Mouse (Mus musculus): Measurements from ENCODE around the gene Ddx31. TPM values are rescaled to one million over a fixed set of nuclear protein-coding genes. Genes with fewer than 3 reads are reported as not detected.

Gene Ddx31
- polyA plus RNA-seq, 1 experiment from 2014 or later: 4.2 TPM

DNA sequence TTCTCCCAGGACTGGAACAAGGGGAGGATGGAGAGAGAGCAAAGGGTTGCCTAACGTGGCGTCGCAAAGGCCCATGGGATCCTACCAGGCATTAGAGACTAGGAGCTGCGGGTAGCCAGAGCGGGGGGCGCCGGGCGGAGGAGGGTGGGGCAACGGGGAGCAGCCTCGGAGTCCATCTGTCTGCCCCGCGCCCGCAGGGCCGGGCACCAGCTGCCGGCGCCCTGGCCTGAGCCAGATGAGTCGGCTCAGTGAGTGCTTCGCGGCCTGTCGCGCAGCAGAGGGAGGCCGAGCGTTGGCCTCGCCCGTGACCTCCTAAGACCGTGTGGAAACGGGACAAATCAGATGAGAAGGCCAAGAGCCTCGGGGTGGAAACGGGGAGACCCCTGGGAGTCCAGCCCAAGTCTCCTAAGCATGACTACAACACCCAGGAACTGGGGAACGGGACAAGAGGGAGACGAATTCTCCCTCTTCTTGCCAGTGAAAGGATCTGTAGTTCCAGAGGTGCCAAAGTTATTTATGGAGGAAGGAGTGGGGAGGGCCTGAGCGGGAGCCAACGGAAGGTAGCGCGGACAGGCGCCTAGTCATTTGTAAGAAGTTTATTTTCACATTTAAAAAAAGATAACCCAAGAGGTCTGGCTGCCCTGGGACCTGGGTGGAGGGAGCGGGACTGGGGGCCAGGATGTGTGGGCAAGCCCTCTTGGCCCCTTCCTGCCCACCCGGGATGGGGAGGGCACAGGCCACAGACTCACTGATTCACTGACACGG lies 68.4 kb downstream of the Ddx31 start:
- H3K4me2 ChIP-seq (ENCODE audit: low read depth, low read length): no peak overlapping the region
- no peak for ATAC-seq
- peaks cover 11% of the 10 kb centered on the region for H3K36me3 ChIP-seq (replicated peaks; ENCODE audit: insufficient read depth, low read length)
- H3K9ac ChIP-seq (replicated peaks): no peak overlapping the region
- no peak for DNase-seq
- no peaks in the 10 kb centered on the region for H3K9me3 ChIP-seq (ENCODE audit: low read length)
- 2% methylated on average over 38 of the region's 39 CpGs for WGBS (ENCODE audit: insufficient replicate concordance)
- H3K27ac ChIP-seq (ENCODE audit: low read depth): no peak overlapping the region
- H3K4me1 ChIP-seq (ENCODE audit: insufficient read depth): no peaks in the 10 kb centered on the region
- TF ChIP-seq CTCF (IDR thresholded peaks at IDR 0.05; ENCODE audit: low read depth): no peak
- no peak for TF ChIP-seq EP300 (IDR thresholded peaks at IDR 0.05; ENCODE audit: low read depth)
- peaks cover 59% of the 10 kb centered on the region for H3K27me3 ChIP-seq (ENCODE audit: insufficient read depth, low read length)
- H3K4me3 ChIP-seq (ENCODE audit: low read depth, low read length): 0 out of 2 replicates have a peak overlapping the region, but pooled peaks have one; percentile 8

DNA sequence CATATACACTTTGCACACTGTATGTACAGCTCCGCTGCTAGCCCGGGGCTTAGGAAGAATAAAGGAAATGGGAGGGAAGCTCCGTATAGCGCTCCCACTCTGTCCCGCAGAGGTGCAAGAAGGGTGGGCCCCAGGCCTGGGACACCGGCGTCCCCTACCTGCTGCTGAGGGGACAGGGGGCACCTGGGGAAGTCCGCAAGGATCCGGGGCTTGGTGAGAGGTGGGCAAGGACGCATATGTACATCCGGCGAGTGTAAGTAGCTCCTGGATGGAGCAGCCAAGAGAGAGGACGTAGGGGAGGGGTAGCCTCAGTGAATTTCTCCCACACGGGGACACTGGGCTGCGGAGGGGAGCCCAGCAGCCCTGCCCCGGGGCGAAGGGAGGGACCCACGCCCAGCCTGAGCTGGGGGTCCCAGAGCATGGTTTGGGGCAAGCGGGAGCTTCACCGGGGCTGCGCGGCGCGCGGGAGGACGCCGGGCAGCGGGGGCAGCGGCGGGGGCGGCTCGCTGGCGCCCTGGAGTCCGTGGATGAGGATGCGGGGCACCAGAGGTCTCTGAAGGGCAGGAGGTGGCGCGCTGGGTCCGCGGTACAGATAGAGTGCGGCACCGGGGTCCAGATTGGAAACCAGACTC lies 69.1 kb downstream of the Ddx31 start:
- ATAC-seq: no peak
- 3% methylated on average over 38 of the region's 41 CpGs for WGBS (ENCODE audit: insufficient replicate concordance)
- no peak overlapping the region for H3K9ac ChIP-seq (replicated peaks)

DNA sequence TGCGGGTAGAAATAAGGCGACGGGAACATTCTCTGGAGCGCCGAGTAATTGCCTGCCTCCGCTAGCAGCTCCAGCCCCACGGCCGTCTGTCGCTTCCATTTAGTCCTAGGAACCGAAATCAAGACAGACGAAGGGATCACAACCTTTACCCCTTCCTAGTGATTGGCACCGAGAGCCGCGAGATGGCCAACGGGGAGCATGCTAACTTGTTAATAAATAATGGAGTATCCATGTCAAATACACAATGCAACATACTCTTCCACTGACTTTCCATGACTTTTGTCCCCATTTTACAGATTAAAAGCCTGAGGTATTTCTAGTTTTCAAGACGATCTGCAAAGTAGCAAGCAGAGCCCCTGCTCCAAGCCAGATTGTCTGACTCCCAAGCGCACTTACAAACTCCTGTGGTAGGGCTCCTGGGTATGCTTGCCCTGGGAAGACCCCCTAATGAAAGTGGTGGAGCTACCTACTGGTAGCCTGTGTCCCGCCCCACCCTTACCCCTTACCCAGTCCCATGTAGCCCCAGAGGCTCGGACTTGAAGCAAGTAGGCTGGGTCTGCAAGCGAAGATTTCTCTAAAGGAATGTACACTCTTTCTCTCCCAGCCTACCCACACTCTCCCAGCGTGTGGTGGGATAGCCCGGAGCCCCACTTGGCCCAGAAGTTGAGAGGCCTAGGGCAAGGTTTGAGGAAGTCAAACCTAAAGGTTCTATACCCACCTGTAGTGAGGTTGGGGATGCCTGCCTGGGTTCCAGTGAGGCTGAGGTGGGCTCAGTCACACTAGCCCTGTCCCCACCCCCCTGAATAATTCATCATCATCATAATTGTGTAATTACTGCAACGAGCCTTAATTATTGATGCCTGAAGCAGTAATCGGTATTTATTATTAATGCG lies 69.9 kb downstream of the Ddx31 start:
- 0 out of 2 replicates have a peak overlapping the region, but pooled peaks have one; percentile 9 for H3K4me2 ChIP-seq (ENCODE audit: low read depth, low read length)
- H3K9ac ChIP-seq (replicated peaks): no peak overlapping the region
- H3K27me3 ChIP-seq (ENCODE audit: insufficient read depth, low read length): peaks cover 74% of the 10 kb centered on the region
- 10% methylated on average over 25 of the region's 25 CpGs for whole genome bisulfite sequencing (ENCODE audit: insufficient replicate concordance)
- H3K27ac ChIP-seq (ENCODE audit: low read depth): no peak overlapping the region
- DNase-seq (no peak), ATAC-seq (no peak)
- H3K9me3 ChIP-seq (ENCODE audit: low read length): no peaks in the 10 kb centered on the region
- TF ChIP-seq EP300 (IDR thresholded peaks at IDR 0.05; ENCODE audit: low read depth): no peak
- TF ChIP-seq CTCF (IDR thresholded peaks at IDR 0.05; ENCODE audit: low read depth): no peak
- H3K4me1 ChIP-seq (ENCODE audit: insufficient read depth): no peaks in the 10 kb centered on the region
- no peak overlapping the region for H3K4me3 ChIP-seq (ENCODE audit: low read depth, low read length)
- H3K36me3 ChIP-seq (replicated peaks; ENCODE audit: insufficient read depth, low read length): peaks cover 3% of the 10 kb centered on the region; the same call in 1 of the 2 replicates

More for the DNA sequence above, 69.1 kb downstream of the Ddx31 start:
- DNase-seq: no peak
- H3K9me3 ChIP-seq (ENCODE audit: low read length): no peaks in the 10 kb centered on the region
- H3K4me1 ChIP-seq (ENCODE audit: insufficient read depth): no peaks in the 10 kb centered on the region
- no peak overlapping the region for H3K27ac ChIP-seq (ENCODE audit: low read depth)
- TF ChIP-seq EP300 (IDR thresholded peaks at IDR 0.05; ENCODE audit: low read depth) (no peak), CTCF (IDR thresholded peaks at IDR 0.05; ENCODE audit: low read depth) (no peak)
- 0 out of 2 replicates have a peak overlapping the region, but pooled peaks have one; percentile 9 for H3K4me2 ChIP-seq (ENCODE audit: low read depth, low read length)
- H3K36me3 ChIP-seq (replicated peaks; ENCODE audit: insufficient read depth, low read length): peaks cover 9% of the 10 kb centered on the region
- no peak overlapping the region for H3K4me3 ChIP-seq (ENCODE audit: low read depth, low read length)
- peaks cover 66% of the 10 kb centered on the region for H3K27me3 ChIP-seq (ENCODE audit: insufficient read depth, low read length)

DNA sequence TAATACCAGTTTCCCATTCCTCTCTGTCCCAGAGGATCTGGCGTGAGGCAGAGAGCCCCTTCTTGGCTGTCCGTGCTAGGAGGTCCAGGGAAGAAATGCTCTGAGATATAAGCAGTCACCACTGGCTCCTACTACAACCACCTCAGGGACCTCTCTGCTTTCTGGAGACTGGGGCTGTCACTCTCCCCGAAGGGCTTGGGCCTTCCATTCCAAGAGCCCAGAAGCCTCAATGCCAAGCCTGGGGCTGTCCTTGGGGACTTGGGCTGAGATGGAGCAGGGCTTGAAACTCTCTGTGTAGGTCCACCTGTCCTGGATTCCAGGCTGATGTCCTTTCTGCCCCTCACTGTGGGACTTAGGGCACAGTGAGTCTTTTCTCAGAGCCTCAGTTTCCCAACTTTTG lies 70.7 kb downstream of the Ddx31 start:
- Histone ChIP-seq H3K9ac (replicated peaks) (no peak overlapping the region), H3K27ac (ENCODE audit: low read depth) (no peak overlapping the region), H3K36me3 (replicated peaks; ENCODE audit: insufficient read depth, low read length) (peaks cover under 1% of the 10 kb centered on the region; the same call in 1 of the 2 replicates), H3K4me1 (ENCODE audit: insufficient read depth) (no peaks in the 10 kb centered on the region), H3K4me2 (ENCODE audit: low read depth, low read length) (no peak overlapping the region), H3K27me3 (ENCODE audit: insufficient read depth, low read length) (peaks cover 82% of the 10 kb centered on the region), H3K9me3 (ENCODE audit: low read length) (no peaks in the 10 kb centered on the region), H3K4me3 (ENCODE audit: low read depth, low read length) (no peak overlapping the region)
- 12% methylated on average over 3 of the region's 3 CpGs for WGBS (ENCODE audit: insufficient replicate concordance)
- ATAC-seq (no peak), DNase-seq (no peak)
- TF ChIP-seq EP300 (IDR thresholded peaks at IDR 0.05; ENCODE audit: low read depth) (no peak), CTCF (IDR thresholded peaks at IDR 0.05; ENCODE audit: low read depth) (no peak)

DNA sequence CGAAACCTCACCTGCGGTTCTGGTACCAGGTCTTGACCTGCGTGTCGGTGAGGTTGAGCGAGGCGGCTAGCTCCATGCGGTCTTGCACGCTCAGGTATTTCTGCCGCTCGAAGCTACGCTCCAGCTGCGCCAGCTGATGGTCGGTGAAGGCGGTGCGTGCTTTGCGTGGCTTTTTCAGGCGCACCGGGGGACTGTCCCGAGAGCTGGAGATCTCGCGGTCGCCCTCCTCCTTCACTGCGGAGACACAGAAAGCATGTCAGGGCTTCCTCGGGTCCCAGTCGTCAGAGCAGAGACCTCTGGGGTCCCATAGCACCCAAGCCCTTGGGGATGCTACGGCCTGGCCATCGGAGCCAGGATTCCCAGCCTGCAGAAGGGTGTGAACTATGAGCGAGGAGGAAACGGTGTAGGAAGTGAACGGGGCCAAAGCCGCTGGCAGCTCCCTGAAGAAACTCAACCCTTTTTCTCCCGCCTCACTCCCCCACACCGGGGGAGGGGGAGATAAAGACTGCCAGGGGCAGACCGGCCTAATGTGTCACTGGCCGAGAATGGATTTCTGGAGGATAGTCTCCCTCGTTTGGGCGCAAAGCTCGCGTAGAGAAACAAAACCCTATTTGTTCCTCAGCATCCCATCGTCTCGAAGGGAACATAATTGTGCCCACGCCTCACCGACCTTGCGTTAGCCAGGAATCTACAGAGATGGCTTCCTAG lies 71.3 kb downstream of the Ddx31 start:
- H3K4me2 ChIP-seq (ENCODE audit: low read depth, low read length): no peak overlapping the region
- TF ChIP-seq EP300 (IDR thresholded peaks at IDR 0.05; ENCODE audit: low read depth) (no peak), CTCF (IDR thresholded peaks at IDR 0.05; ENCODE audit: low read depth) (no peak)
- H3K4me1 ChIP-seq (ENCODE audit: insufficient read depth): no peaks in the 10 kb centered on the region; the same call in 1 of the 2 replicates
- ATAC-seq (no peak), DNase-seq (no peak)
- no peak overlapping the region for H3K4me3 ChIP-seq (ENCODE audit: low read depth, low read length)
- 2% methylated on average over 43 of the region's 44 CpGs for WGBS (ENCODE audit: insufficient replicate concordance)
- H3K27me3 ChIP-seq (ENCODE audit: insufficient read depth, low read length): peaks cover 88% of the 10 kb centered on the region
- H3K27ac ChIP-seq (ENCODE audit: low read depth): no peak overlapping the region
- no peaks in the 10 kb centered on the region for H3K9me3 ChIP-seq (ENCODE audit: low read length)
- H3K9ac ChIP-seq (replicated peaks): no peak overlapping the region
- H3K36me3 ChIP-seq (replicated peaks; ENCODE audit: insufficient read depth, low read length): no peaks in the 10 kb centered on the region
